Mouse (Mus musculus) embryonic facial prominence, embryonic 15.5 days (tissue): ENCODE data around the gene Cdca5. TPM values are rescaled to one million over a fixed set of nuclear protein-coding genes. Genes with fewer than 3 reads are reported as not detected.

ENCODE experiments used
- ATAC-seq: fragments of 200-750 bp; cut with Nextera tagmentation; 2 replicates; pipeline ENCODE4 v1.8.0; 2017; ENCODE audit warnings: low read depth, moderate TSS enrichment; ENCODE audit not compliant: insufficient number of reproducible peaks, low FRiP score, low TSS enrichment
- H3K27ac ChIP-seq: fragments of 300-500 bp; sonication (generic); replicated peaks from 2 replicates; pipeline ENCODE4 v1.5.1; 2015; ENCODE audit warnings: mild to moderate bottlenecking, inconsistent platforms
- H3K27me3 ChIP-seq: fragments of 300-500 bp; sonication (generic); 2 replicates; pipeline ENCODE4 v1.6.1; 2015; ENCODE audit warnings: inconsistent platforms
- H3K36me3 ChIP-seq: fragments of 300-500 bp; sonication (generic); 2 replicates; pipeline ENCODE4 v1.6.1; 2015; ENCODE audit warnings: mild to moderate bottlenecking, inconsistent platforms
- H3K4me1 ChIP-seq: fragments of 300-500 bp; sonication (generic); 2 replicates; pipeline ENCODE4 v1.6.1; 2015; ENCODE audit warnings: inconsistent platforms
- H3K4me2 ChIP-seq: fragments of 300-500 bp; sonication (generic); replicated peaks from 2 replicates; pipeline ENCODE4 v1.6.1; 2015; ENCODE audit warnings: mild to moderate bottlenecking, inconsistent platforms
- H3K4me3 ChIP-seq: fragments of 300-500 bp; sonication (generic); replicated peaks from 2 replicates; pipeline ENCODE4 v1.5.1; 2015; ENCODE audit warnings: mild to moderate bottlenecking, inconsistent platforms
- H3K9ac ChIP-seq: fragments of 300-500 bp; sonication (generic); 2 replicates; pipeline ENCODE4 v1.6.1; 2015; ENCODE audit warnings: inconsistent platforms
- H3K9me3 ChIP-seq: fragments of 300-500 bp; sonication (generic); replicated peaks from 2 replicates; pipeline ENCODE4 v1.6.1; 2016; ENCODE audit warnings: inconsistent platforms
- WGBS: fragments of 180-500 bp; shearing (Covaris S2); methylation state at CpG from one replicate; pipeline ENCODE4 v1.1.7; 2015; 5-methylcytosine and 5-hydroxymethylcytosine counted together
- polyA plus RNA-seq: library from polyadenylated mRNA; unstranded; fragments of >200 nt; fragmentation: Nextera tagmentation; extraction: Ambion mirVana; gene quantifications from 2 replicates; pipeline ENCODE4 v1.2.1, GENCODE M21; 2015

The Cdca5 gene
- polyA plus RNA-seq, 1 experiment from 2014 or later = 29.0 TPM

GRCm38 (mm10) chr19:6063081-6063480 lies 21.7 kb upstream of the Cdca5 start:
- 93% methylated on average over 6 of the region's 6 CpGs for WGBS
- Histone ChIP-seq H3K9me3 (no peaks in the 10 kb centered on the region), H3K36me3 (peaks cover 14% of the 10 kb centered on the region), H3K9ac (no peak overlapping the region), H3K27me3 (no peaks in the 10 kb centered on the region), H3K4me2 (no peak overlapping the region), H3K27ac (no peak overlapping the region), H3K4me1 (peaks cover 51% of the 10 kb centered on the region), H3K4me3 (peak overlapping the region; percentile 86; the same call in 1 of the 2 replicates)
- ATAC-seq = no peak

GRCm38 (mm10) chr19:6066571-6066970 lies 18.2 kb upstream of the Cdca5 start:
- peak overlapping the region; percentile 42; the same call in 1 of the 2 replicates for H3K9ac ChIP-seq
- 26% methylated on average over 5 of the region's 5 CpGs for WGBS
- peak overlapping the region; percentile 96 for H3K4me2 ChIP-seq
- no peaks in the 10 kb centered on the region for H3K9me3 ChIP-seq
- ATAC-seq = no peak
- peaks cover 41% of the 10 kb centered on the region for H3K4me1 ChIP-seq
- peaks cover 32% of the 10 kb centered on the region for H3K36me3 ChIP-seq
- peak overlapping the region; percentile 76 for H3K27ac ChIP-seq
- H3K4me3 ChIP-seq = peak overlapping the region; percentile 49
- no peaks in the 10 kb centered on the region for H3K27me3 ChIP-seq

DNA sequence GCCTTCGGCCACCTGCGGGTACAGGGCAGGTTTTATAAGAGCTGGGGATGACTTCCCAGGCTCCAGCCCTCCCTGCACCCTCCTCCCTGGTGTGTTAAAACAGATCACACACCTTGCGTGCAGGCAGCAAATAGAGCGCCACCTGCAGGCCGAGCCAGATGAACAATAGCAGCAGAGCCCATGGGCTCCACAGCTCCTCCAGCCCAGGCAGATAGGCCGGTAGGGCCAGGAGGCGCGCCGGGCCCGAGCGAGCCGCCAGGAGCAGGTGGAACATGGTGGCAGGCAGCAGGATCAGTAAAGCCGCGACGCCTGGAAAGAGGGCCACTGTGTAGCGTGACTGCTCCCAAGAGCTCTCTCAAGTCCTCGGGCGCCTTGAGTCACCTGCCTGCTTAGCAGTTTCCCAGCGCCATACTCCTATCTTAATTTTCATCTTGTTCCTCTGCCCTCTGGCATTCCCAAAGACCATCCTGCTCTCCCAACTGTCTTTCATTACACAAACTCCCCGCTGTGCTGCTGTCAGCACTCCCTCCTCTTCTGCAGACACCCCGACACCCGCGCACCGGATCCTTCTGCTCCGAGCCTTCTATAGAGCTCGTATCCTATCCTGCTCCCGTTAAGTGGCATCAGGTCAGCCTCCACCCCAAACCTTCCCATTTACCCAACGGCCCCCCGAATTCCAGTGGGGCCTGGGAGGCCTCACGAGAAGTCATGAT lies 17.6 kb upstream of the Cdca5 start:
- Histone ChIP-seq H3K4me3 (peak overlapping the region; percentile 49), H3K36me3 (peaks cover 32% of the 10 kb centered on the region), H3K27ac (peak overlapping the region; percentile 76), H3K4me2 (peak overlapping the region; percentile 96), H3K4me1 (peaks cover 35% of the 10 kb centered on the region), H3K9ac (peak overlapping the region; percentile 42), H3K27me3 (no peaks in the 10 kb centered on the region), H3K9me3 (no peaks in the 10 kb centered on the region)
- under 1% methylated on average over 30 of the region's 30 CpGs for WGBS
- peak; percentile 36; the same call in 1 of the 2 replicates for ATAC-seq

- H3K4me1 ChIP-seq = peaks cover 28% of the 10 kb centered on the region
- H3K4me2 ChIP-seq = peak within 1 kb of the TSS; percentile 96
- peak within 1 kb of the TSS; percentile 42 for H3K9ac ChIP-seq
- H3K27me3 ChIP-seq = no peaks in the 10 kb centered on the region
- 10% methylated on average over 33 of the region's 33 CpGs for WGBS
- H3K36me3 ChIP-seq = peaks cover 37% of the 10 kb centered on the region
- H3K4me3 ChIP-seq = peak within 1 kb of the TSS; percentile 49
- peak within 1 kb of the TSS; percentile 76 for H3K27ac ChIP-seq
- ATAC-seq = peak; percentile 91
- H3K9me3 ChIP-seq = no peaks in the 10 kb centered on the region
Measured at GRCm38 (mm10) chr19:6067724-6068415, 16.9 kb upstream of the Cdca5 start, which contains the start of gene Tm7sf2. Gene Tm7sf2 (minus strand): TSS chr19:6068373.

DNA sequence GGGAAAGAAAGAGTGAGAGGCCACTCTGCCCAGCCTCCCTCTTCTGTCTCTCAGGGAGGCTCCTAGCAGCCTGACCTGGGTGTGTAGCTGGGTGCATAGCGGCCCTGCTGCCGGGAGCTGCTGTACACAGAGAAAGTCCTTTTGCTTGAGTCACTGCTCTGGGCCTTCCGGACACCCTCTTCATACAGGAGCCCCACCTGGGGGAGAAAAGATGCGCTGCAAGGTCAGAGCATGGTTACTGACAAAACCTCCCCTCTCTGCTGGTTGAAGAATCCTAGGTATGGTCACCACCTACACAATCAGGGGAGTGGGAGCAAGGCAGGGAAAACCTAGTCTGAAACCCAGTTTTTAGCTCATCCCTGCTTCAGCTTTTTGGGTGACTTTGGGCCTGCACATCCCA lies 15.8 kb upstream of the Cdca5 start:
- no peak overlapping the region for H3K27ac ChIP-seq
- H3K4me3 ChIP-seq = no peak overlapping the region
- H3K27me3 ChIP-seq = no peaks in the 10 kb centered on the region
- no peak for ATAC-seq
- H3K4me2 ChIP-seq = no peak overlapping the region
- H3K4me1 ChIP-seq = peaks cover 23% of the 10 kb centered on the region
- H3K9ac ChIP-seq = no peak overlapping the region
- H3K36me3 ChIP-seq = peaks cover 48% of the 10 kb centered on the region
- no peaks in the 10 kb centered on the region for H3K9me3 ChIP-seq
- WGBS = 77% methylated on average over 4 of the region's 4 CpGs

DNA sequence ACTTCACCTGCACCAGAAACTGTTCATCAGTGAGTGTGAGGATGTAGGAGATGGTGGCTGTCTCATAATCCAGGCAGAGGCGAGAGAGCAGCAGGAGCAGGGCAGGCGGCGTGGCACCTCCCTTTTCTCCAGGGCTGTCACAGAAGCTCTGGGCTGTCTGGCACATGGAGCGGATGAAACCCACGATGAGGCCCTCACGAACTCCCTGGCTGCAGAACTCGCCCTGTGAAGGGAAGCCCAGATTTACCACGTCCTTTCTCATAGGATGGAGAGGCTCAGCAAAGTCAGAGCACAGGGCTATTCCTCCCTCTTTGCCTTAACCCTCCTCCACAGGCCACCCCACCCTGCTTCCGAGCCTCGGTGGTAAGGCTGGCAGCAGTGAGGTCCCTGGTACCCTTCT lies 14.9 kb upstream of the Cdca5 start:
- no peak for ATAC-seq
- H3K4me1 ChIP-seq = peaks cover 23% of the 10 kb centered on the region
- H3K4me2 ChIP-seq = no peak overlapping the region
- no peaks in the 10 kb centered on the region for H3K9me3 ChIP-seq
- WGBS = 87% methylated on average over 10 of the region's 10 CpGs
- H3K27me3 ChIP-seq = no peaks in the 10 kb centered on the region
- no peak overlapping the region for H3K9ac ChIP-seq
- no peak overlapping the region for H3K4me3 ChIP-seq
- H3K27ac ChIP-seq = no peak overlapping the region
- peaks cover 52% of the 10 kb centered on the region for H3K36me3 ChIP-seq

DNA sequence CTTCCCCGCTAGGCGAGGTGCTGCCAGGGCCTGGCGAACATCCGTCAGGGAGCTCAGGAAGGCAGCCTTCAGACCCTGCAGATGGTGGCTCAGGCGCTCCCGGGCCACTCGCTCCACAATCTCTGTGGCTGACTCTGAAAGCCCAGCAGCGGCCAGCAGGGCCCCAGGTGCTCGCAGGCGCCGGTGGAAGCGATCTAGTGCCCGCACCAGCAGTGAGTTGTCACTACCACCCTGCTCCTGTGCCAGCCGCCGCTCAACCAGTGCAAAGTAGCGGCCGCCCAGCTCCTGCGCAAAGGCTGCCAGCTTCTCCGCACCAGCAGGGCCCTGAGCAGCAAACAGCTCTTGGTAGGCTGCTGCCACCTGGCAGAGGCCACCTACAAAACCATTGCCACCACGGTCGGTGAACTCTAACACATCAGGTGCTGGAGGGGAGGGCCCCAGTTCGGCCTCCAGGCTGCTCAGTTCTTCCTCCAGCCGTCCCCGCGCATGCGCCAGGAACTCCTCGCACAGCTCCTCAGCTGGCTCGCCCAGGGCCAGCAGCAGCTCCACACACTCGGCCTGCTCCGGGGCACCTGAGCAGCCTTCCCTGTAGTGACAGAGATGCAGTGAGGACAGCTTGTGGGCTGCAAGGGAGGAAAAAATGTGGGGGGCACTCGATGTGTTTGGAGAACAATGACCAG lies 14.1 kb upstream of the Cdca5 start:
- no peaks in the 10 kb centered on the region for H3K27me3 ChIP-seq
- 88% methylated on average over 31 of the region's 31 CpGs for WGBS
- H3K9ac ChIP-seq = no peak overlapping the region
- no peak for ATAC-seq
- H3K4me3 ChIP-seq = no peak overlapping the region
- H3K36me3 ChIP-seq = peaks cover 52% of the 10 kb centered on the region
- H3K9me3 ChIP-seq = no peaks in the 10 kb centered on the region
- H3K4me2 ChIP-seq = no peak overlapping the region
- peaks cover 26% of the 10 kb centered on the region for H3K4me1 ChIP-seq
- H3K27ac ChIP-seq = no peak overlapping the region

DNA sequence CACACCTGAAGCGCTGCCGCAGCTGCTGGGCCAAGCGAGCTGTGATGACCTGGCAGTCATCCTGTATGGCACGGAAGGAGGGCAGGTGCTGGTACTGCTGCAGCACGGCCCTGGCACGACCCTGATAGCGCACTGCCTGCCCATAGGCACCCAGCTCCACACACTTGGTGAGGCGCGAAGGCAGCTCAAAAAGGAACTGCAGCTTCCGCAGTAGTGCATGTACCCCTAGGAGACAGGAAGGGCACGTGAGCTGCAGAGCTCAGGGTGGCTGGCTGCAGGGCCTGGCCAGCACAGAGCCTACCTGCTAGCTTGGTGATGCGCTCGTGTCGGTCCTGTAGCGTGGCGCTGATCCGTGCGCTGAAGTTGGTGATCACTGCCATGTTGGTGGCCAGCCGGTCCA lies 13.5 kb upstream of the Cdca5 start:
- WGBS = 93% methylated on average over 19 of the region's 19 CpGs
- no peak for ATAC-seq
- peaks cover 52% of the 10 kb centered on the region for H3K36me3 ChIP-seq
- no peak overlapping the region for H3K27ac ChIP-seq
- no peaks in the 10 kb centered on the region for H3K27me3 ChIP-seq
- no peak overlapping the region for H3K9ac ChIP-seq
- H3K9me3 ChIP-seq = no peaks in the 10 kb centered on the region
- H3K4me1 ChIP-seq = peaks cover 29% of the 10 kb centered on the region
- no peak overlapping the region for H3K4me2 ChIP-seq
- no peak overlapping the region for H3K4me3 ChIP-seq

- Histone ChIP-seq H3K9ac (no peak overlapping the region), H3K4me2 (no peak overlapping the region), H3K36me3 (peaks cover 47% of the 10 kb centered on the region), H3K9me3 (no peaks in the 10 kb centered on the region), H3K4me3 (no peak overlapping the region), H3K27ac (no peak overlapping the region), H3K27me3 (no peaks in the 10 kb centered on the region), H3K4me1 (peaks cover 13% of the 10 kb centered on the region)
- ATAC-seq = no peak
- 84% methylated on average over 5 of the region's 5 CpGs for WGBS
Measured at GRCm38 (mm10) chr19:6073889-6074288, 10.9 kb upstream of the Cdca5 start.

DNA sequence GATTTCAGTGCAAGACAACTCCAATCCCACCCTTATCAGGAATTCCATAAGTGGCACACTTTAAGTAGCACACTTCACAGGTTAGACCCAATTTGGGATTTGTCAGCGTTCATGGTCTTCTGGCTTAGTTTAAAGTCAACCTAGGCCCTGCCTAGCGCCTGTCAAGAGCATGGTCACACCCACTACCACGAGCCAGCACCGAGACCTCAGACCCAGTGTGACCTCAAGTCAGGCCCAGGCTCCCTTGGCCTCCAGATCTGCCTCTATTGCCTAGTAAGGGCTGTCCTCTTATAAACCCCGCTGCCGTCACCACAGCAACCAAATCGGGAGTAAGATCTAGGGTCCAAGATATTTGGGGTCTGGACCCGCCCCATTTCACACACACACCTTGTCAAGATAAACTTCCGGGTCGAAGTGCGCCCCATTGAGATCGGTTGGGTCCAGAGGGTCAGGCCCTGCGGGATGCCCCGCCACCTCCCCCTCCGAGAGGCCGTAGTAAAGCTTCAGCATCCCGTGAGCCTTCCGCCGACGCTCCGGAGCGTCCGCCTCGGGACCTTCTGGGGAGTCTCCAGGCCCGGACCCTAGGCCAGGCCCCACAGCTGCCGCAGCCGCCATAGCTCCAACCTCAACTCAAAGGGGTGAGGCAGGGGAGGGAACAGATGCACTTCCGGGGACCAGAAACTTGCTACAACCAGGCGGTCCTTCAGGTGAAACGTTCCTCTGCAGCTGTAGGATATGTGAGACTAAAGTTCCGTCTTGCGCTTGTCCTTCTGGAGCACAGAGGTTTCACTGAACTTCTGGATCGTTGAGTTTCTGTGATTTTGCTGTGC lies 8.0 kb upstream of the Cdca5 start, which contains the start of gene Vps51:
Gene Vps51, minus strand, starts transcription at position 668 of the 830 bp plus-strand sequence.
- peak within 1 kb of the TSS; percentile 91 for H3K4me3 ChIP-seq
- WGBS = under 1% methylated on average over 33 of the region's 33 CpGs
- H3K27ac ChIP-seq = peak within 1 kb of the TSS; percentile 89

More for the DNA sequence above, 8.0 kb upstream of the Cdca5 start, which contains the start of gene Vps51:
- H3K27me3 ChIP-seq = no peaks in the 10 kb centered on the region
- peaks cover 13% of the 10 kb centered on the region for H3K4me1 ChIP-seq
- peak within 1 kb of the TSS; percentile 88 for H3K4me2 ChIP-seq
- peak within 1 kb of the TSS; percentile 80 for H3K9ac ChIP-seq
- peak; percentile 84 for ATAC-seq
- H3K9me3 ChIP-seq = no peaks in the 10 kb centered on the region
- peaks cover 41% of the 10 kb centered on the region for H3K36me3 ChIP-seq
